Mouse (Mus musculus): ENCODE data around the gene Fignl2. TPM values are rescaled to one million over a fixed set of nuclear protein-coding genes. Genes with fewer than 3 reads are reported as not detected.

The Fignl2 gene
- polyA plus RNA-seq, 1 experiment from 2014 or later: 1.2 TPM

- peaks cover 74% of the 10 kb centered on the region for H3K4me1 ChIP-seq
- DNase-seq (ENCODE audit: low spot score): no peak
- H3K9me3 ChIP-seq: no peaks in the 10 kb centered on the region
- H3K36me3 ChIP-seq (replicated peaks): peaks cover 66% of the 10 kb centered on the region
- H3K27me3 ChIP-seq (replicated peaks; ENCODE audit: low read depth, poor library complexity, severe bottlenecking): peaks cover 66% of the 10 kb centered on the region
- no peak overlapping the region for H3K4me3 ChIP-seq
- WGBS: 73% methylated on average over 10 of the region's 10 CpGs
- H3K27ac ChIP-seq (replicated peaks): no peak overlapping the region
These were observed 23.8 kb downstream of the Fignl2 start for GRCm38 (mm10) chr15:101054541-101054940.

DNA sequence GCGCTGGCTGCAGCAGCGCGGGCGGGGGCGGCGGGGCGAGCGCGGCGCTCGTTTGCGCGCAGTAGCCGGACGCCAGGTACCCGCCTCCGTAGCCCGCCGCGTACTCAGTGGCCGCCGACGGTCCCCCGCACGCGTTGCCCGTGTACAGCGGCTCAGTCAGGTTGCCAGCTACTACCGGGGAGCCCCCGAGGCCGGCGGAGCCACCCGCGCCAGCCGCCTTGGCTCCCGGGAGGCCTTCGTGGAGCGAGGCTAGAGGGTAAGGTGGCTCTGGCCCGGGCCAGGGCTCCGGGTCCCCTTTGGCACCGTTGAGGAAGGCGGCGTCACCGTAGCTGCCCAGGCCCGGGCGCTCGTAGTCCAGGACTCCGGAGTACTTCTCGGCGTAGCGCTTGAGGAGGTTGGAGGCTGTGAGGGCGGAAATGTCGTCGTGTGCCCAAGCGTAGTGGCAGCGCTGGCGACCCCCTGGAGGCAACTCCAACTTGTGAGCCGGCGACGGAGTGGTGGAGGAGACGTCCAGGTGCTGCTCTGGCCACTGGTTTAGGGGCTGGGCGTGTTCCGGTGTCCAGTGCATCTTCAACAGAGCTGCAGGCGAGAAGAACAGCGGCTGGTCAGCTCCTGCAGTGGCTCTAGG is 24.4 kb downstream of the Fignl2 start:
- H3K4me1 ChIP-seq: peaks cover 68% of the 10 kb centered on the region
- WGBS: 13% methylated on average over 65 of the region's 65 CpGs
- peaks cover 71% of the 10 kb centered on the region for H3K27me3 ChIP-seq (replicated peaks; ENCODE audit: low read depth, poor library complexity, severe bottlenecking)
- peak overlapping the region; percentile 51 for H3K4me3 ChIP-seq
- H3K9me3 ChIP-seq: no peaks in the 10 kb centered on the region
- H3K27ac ChIP-seq (replicated peaks): peak overlapping the region; percentile 72; the same call in 1 of the 2 replicates
- DNase-seq (ENCODE audit: low spot score): peak; percentile 60
- H3K36me3 ChIP-seq (replicated peaks): peaks cover 70% of the 10 kb centered on the region

GRCm38 (mm10) chr15:101052560-101053501 is 25.5 kb downstream of the Fignl2 start:
- Histone ChIP-seq H3K36me3 (replicated peaks) (peaks cover 69% of the 10 kb centered on the region), H3K4me1 (peaks cover 68% of the 10 kb centered on the region), H3K27me3 (replicated peaks; ENCODE audit: low read depth, poor library complexity, severe bottlenecking) (peaks cover 82% of the 10 kb centered on the region), H3K4me3 (peak overlapping the region; percentile 51), H3K9me3 (no peaks in the 10 kb centered on the region), H3K27ac (replicated peaks) (peak overlapping the region; percentile 79)
- peak; percentile 79 for DNase-seq (ENCODE audit: low spot score)
- WGBS: 19% methylated on average over 120 of the region's 120 CpGs

- Histone ChIP-seq H3K27me3 (replicated peaks; ENCODE audit: low read depth, poor library complexity, severe bottlenecking) (peaks cover 92% of the 10 kb centered on the region), H3K9me3 (no peaks in the 10 kb centered on the region), H3K4me3 (no peak overlapping the region), H3K4me1 (peaks cover 70% of the 10 kb centered on the region), H3K27ac (replicated peaks) (no peak overlapping the region), H3K36me3 (replicated peaks) (peaks cover 60% of the 10 kb centered on the region)
- 61% methylated on average over 10 of the region's 10 CpGs for WGBS
- no peak for DNase-seq (ENCODE audit: low spot score)
These were observed 26.5 kb downstream of the Fignl2 start for GRCm38 (mm10) chr15:101051869-101052268.

DNA sequence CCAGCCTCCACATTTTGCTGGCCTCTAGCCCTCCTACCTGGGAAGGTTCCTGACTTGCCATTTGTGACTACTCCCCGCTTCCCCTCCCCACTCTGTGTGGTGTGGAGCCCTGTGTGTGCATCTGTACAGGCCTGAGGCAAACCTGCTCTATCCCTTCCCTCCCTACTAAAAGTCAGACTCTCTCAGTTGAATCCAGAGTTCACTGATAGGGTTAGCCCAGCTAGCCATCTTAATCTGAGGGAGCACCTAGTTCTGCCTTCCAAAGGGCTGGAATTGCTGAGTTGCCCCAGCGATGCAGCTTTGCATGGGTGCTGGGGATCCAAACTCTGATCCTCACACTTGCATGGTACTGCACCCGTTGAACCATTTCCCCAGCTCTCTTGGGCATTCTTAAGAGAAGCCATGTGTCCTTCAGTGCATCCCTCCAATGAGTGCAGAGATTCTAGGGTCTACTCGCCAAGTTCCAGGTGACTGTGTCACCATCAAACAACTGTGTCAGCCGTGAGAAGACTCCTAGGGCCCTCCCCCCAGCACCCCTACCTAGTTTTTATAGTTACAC is 29.9 kb downstream of the Fignl2 start:
- Histone ChIP-seq H3K27me3 (replicated peaks; ENCODE audit: low read depth, poor library complexity, severe bottlenecking) (peaks cover 98% of the 10 kb centered on the region), H3K36me3 (replicated peaks) (peaks cover 39% of the 10 kb centered on the region), H3K4me1 (peaks cover 73% of the 10 kb centered on the region), H3K4me3 (no peak overlapping the region), H3K9me3 (no peaks in the 10 kb centered on the region), H3K27ac (replicated peaks) (no peak overlapping the region)
- DNase-seq (ENCODE audit: low spot score): no peak
- WGBS: 44% methylated on average over 5 of the region's 5 CpGs

GRCm38 (mm10) chr15:101047194-101047555 is 31.2 kb downstream of the Fignl2 start, which contains the start of gene Gm47841:
TSS of gene Gm47841 (minus strand) at chr15:101047397.
- WGBS: 2% methylated on average over 23 of the region's 23 CpGs
- Histone ChIP-seq H3K4me3 (peak within 1 kb of the TSS; percentile 68), H3K36me3 (replicated peaks) (peaks cover 27% of the 10 kb centered on the region), H3K9me3 (no peaks in the 10 kb centered on the region), H3K4me1 (peaks cover 60% of the 10 kb centered on the region), H3K27ac (replicated peaks) (peak within 1 kb of the TSS; percentile 81), H3K27me3 (replicated peaks; ENCODE audit: low read depth, poor library complexity, severe bottlenecking) (peaks cover 95% of the 10 kb centered on the region)
- DNase-seq (ENCODE audit: low spot score): no peak

- Histone ChIP-seq H3K9me3 (no peaks in the 10 kb centered on the region), H3K36me3 (replicated peaks) (peaks cover 24% of the 10 kb centered on the region), H3K27me3 (replicated peaks; ENCODE audit: low read depth, poor library complexity, severe bottlenecking) (peaks cover 95% of the 10 kb centered on the region), H3K4me3 (peak overlapping the region; percentile 68), H3K27ac (replicated peaks) (peak overlapping the region; percentile 81), H3K4me1 (peaks cover 55% of the 10 kb centered on the region)
- peak; percentile 68 for DNase-seq (ENCODE audit: low spot score)
- WGBS: under 1% methylated on average over 77 of the region's 77 CpGs
These were observed 31.7 kb downstream of the Fignl2 start for GRCm38 (mm10) chr15:101046527-101047193.

DNA sequence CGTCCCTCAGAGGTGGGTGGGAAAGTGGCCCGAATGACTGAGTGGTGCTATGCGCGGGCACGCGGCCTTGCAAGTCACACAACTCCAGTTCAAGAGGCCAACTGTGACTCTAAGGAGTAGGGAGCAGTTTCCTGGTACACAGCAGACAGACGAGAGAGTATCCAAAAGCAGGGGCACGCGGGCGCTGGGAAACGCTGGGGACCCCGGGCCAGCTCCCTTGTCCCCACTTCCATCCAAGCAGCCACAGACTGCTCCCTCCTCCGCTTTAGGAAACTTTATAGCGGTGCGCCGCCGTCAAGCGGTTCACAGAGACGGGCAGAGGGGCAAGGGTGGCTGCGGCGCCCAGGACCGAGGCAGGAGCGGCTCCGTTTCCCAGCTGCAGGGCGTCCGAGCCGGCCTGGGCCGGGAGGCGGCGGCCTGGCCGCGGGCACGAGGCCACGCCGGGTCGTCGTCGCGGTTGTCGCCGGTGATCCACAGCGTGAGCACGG is 32.3 kb downstream of the Fignl2 start:
- no peak for DNase-seq (ENCODE audit: low spot score)
- WGBS: under 1% methylated on average over 43 of the region's 43 CpGs
- Histone ChIP-seq H3K4me3 (peak overlapping the region; percentile 68), H3K36me3 (replicated peaks) (peaks cover 19% of the 10 kb centered on the region), H3K27me3 (replicated peaks; ENCODE audit: low read depth, poor library complexity, severe bottlenecking) (peaks cover 95% of the 10 kb centered on the region), H3K9me3 (no peaks in the 10 kb centered on the region), H3K27ac (replicated peaks) (peak overlapping the region; percentile 81), H3K4me1 (peaks cover 49% of the 10 kb centered on the region)

- H3K27me3 ChIP-seq (replicated peaks; ENCODE audit: low read depth, poor library complexity, severe bottlenecking): peaks cover 95% of the 10 kb centered on the region
- 33% methylated on average over 6 of the region's 6 CpGs for WGBS
- no peaks in the 10 kb centered on the region for H3K9me3 ChIP-seq
- H3K27ac ChIP-seq (replicated peaks): no peak overlapping the region
- H3K4me3 ChIP-seq: no peak overlapping the region
- peaks cover 51% of the 10 kb centered on the region for H3K4me1 ChIP-seq
- H3K36me3 ChIP-seq (replicated peaks): peaks cover 4% of the 10 kb centered on the region
- DNase-seq (ENCODE audit: low spot score): no peak
These were observed 33.8 kb downstream of the Fignl2 start for GRCm38 (mm10) chr15:101044531-101044930.

GRCm38 (mm10) chr15:101042613-101043012 is 35.8 kb downstream of the Fignl2 start:
- Histone ChIP-seq H3K4me3 (no peak overlapping the region), H3K36me3 (replicated peaks) (no peaks in the 10 kb centered on the region; the same call in 1 of the 2 replicates), H3K27me3 (replicated peaks; ENCODE audit: low read depth, poor library complexity, severe bottlenecking) (peaks cover 94% of the 10 kb centered on the region), H3K9me3 (no peaks in the 10 kb centered on the region), H3K4me1 (peaks cover 39% of the 10 kb centered on the region), H3K27ac (replicated peaks) (no peak overlapping the region)
- peak; percentile 79 for DNase-seq (ENCODE audit: low spot score)
- WGBS: 24% methylated on average over 6 of the region's 6 CpGs

- Histone ChIP-seq H3K4me3 (no peak overlapping the region), H3K36me3 (replicated peaks) (no peaks in the 10 kb centered on the region; the same call in 1 of the 2 replicates), H3K9me3 (no peaks in the 10 kb centered on the region), H3K27ac (replicated peaks) (no peak overlapping the region), H3K4me1 (peaks cover 32% of the 10 kb centered on the region), H3K27me3 (replicated peaks; ENCODE audit: low read depth, poor library complexity, severe bottlenecking) (peaks cover 87% of the 10 kb centered on the region)
- DNase-seq (ENCODE audit: low spot score): no peak
- 66% methylated on average over 6 of the region's 6 CpGs for WGBS
These were observed 36.4 kb downstream of the Fignl2 start for GRCm38 (mm10) chr15:101041966-101042365.

- H3K9me3 ChIP-seq: no peaks in the 10 kb centered on the region
- 48% methylated on average over 17 of the region's 17 CpGs for WGBS
- no peak overlapping the region for H3K4me3 ChIP-seq
- DNase-seq (ENCODE audit: low spot score): peak; percentile 35
- peaks cover 14% of the 10 kb centered on the region for H3K4me1 ChIP-seq
- peaks cover 4% of the 10 kb centered on the region; the same call in 1 of the 2 replicates for H3K36me3 ChIP-seq (replicated peaks)
- H3K27me3 ChIP-seq (replicated peaks; ENCODE audit: low read depth, poor library complexity, severe bottlenecking): peaks cover 64% of the 10 kb centered on the region
- H3K27ac ChIP-seq (replicated peaks): no peak overlapping the region
These were observed 38.7 kb downstream of the Fignl2 start for GRCm38 (mm10) chr15:101039651-101040050.

Data from embryonic facial prominence, embryonic 10.5 days (tissue).